Mouse (Mus musculus): ENCODE results near the gene Mast2.

GRCm38 (mm10) chr4:116463231-116464125 lies 505 bp downstream of the Mast2 start:
- TF ChIP-seq CTCF (IDR thresholded peaks at IDR 0.05; ENCODE audit: control insufficient read depth, insufficient read depth, insufficient replicate concordance, low read depth, low read length) (no peak), POLR2A (IDR thresholded peaks at IDR 0.05; ENCODE audit: control insufficient read depth, low read depth, low read length) (no peak; the same call in 1 of the 2 replicates)
